Mouse (Mus musculus) cerebellum, postnatal 36 days (tissue): Measurements from ENCODE around the gene Gm10277.

Experiments used
- DNase-seq, 2 experiments: peaks; one replicate each; pipeline ENCODE4 v3.0.0; 2021 to 2022; ENCODE audit warnings: mixed read lengths in 2 of 2

Gm10277 gene

DNA sequence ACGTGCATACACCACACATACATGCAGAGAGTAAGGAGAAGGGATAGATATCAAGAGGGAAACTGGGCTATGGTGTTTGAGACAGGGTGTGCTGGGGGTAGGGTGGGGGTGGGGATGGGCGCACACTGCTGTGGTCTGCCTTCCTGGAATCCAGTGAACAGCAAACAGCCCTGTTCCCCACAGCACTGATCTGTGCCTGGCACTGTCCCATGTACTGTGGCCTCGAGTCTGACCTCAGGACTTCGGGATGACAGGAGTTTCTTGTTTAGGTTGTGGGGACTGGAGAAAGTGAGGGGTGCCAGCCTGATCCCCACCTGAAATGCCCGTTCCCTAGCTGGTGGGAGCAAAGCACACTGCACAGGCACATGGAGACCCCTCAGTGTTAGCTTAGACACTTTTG lies at the start of gene Gm10277:
TSS of gene Gm10277 (minus strand) at position 41 of the 400 bp plus-strand sequence.
- no peak for DNase-seq

DNA sequence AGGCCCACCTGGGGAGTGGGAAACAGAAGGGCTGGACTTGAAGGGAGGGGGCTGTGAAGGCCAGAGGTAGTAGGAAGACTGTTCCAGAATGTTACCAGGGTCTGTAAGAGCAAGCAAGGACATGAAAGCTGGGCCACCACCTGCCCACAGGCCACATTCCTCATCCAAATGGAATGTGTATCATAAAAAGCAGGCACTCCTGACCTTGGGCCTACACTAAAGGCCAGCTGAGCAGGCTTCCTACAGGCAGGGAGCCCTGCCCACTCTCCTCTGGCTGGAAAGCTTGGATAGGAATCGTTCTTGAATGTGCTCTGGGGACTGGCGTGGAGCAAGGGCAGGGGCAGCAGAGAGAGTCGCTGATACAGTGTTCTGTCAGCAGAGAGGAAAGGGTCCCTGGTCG lies 49.2 kb upstream of the Gm10277 start:
- no peak for DNase-seq

DNA sequence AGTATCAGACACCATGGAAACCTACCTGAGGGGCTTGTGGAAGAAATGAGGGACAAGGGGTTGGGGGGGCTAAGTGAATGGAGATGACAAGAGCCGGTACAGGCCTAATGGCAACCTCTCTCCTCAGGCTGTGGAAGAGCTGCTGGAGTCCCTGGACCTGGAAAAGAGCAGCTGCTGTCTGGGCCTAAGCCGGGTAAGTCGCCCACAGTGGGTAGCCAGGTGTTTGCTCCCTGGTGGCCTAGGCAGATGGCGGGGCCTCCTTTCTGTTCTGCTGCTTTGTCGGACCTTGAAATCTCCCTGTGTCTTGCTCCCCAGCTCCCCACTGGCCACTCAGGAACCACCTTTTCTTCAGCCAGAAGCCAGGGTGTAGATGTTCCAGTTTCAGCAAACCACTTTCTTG lies 48.7 kb upstream of the Gm10277 start:
- no peak for DNase-seq

DNA sequence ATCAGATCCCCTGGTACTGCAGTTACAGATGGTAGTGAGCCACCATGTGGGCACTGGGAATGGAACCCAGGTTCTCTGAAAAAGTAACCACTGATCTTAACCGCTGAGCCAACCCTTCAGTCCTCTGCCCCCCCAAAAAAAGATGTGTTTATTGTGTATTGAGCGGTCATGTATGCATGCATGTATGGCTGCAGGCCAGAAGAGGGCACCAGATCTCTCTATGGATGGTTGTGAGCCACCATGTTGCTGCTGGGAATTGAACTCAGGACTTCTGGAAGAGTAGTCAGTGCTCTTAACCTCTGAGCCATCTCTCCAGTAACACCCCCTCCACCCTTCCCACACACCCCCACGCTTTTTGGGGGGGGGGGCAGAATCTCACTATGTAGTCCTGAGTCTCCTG lies 47.6 kb upstream of the Gm10277 start:
- no peak for DNase-seq

DNA sequence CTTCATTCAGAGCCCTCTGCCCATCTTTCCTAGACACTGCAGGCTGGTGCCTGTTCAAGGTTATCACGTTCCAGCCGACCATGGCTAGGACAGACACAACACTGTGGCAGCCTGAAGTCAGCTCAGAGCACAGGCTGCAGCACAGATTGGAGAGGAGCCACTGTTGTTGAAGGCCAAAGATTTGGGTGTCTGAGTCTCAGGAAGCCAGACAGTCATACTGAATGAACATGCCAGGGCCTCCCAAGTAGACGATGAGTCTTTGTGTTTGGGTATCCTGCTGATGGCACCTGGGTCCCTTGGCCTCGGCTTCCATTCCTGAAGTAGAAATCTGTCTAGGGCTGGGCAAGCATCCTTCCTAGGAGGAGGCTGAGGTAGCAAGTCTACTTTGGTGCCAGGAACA lies 45.0 kb upstream of the Gm10277 start:
- no peak for DNase-seq

DNA sequence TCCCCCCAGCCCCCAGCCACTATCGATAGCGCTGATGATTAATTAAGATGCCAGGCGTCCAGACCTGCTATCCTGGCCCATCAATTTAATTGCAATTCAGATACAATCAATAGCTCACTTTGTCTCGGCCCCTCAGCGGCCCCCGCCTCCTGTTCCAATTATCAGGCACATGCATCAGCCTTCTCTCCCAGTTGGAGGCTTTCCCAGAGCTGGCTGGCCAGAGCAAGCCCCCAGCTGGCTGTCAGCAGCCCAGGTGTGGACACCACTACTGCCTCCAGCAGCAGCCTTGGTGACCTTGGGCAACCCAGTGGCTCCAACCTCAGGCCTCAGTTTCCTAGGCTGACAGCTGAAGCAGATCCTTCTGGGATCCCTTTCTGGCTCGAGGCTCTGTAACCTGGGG lies 43.3 kb upstream of the Gm10277 start:
- DNase-seq: no peak

DNA sequence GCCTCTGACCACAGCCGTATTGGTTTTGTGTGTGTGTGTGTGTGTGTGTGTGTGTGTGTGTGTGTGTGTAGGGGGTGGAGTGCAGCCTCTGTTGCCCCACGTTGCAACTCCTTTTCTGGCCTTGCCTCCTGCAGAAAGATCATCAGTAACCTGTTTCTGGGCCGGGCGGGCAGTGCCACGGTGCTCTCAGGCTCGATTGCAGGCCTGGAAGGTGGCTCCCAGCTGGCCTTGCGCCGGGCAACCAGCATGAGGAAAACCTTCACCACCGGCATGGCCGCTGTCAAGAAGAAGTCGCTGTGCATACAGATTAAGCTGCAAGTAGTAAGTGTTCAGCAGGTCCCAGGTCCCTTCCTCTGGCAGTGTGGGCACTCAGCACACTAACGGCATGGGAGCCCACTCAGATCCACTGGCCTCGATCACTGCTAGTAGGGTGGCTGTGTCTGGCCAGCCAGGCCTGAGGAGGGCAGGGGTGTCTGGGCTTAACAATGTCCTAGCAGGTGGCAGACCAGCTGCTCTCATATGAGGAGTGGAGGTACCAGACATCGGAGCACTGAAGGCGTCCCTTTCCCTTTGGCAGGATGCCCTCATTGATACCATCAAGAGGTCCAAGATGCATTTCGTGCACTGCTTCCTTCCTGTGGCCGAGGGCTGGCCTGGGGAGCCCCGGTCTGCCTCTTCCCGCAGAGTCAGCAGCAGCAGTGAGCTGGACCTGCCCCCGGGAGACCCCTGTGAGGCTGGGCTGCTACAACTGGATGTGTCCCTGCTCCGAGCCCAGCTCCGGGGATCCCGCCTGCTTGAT lies 41.7 kb upstream of the Gm10277 start:
- no peak for DNase-seq

DNA sequence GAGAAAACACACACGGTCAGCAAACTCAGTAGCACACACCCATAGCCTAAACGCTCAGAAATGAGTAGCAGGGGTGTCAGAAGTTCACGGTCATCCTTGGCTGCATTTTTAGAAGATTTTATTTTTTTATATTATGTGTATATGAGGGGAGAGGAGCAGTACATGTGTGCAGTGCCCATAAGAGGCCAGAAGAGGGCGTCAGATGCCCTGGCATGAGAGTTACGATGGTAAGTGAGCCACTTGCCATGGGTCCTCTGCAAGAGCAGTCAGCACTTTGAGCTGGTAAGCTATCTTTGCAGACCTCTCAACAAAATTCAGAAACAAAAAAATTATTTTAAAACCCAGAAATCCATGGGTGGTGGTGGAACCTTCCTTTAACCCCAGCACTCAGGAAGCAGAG lies 40.6 kb upstream of the Gm10277 start:
- no peak for DNase-seq

DNA sequence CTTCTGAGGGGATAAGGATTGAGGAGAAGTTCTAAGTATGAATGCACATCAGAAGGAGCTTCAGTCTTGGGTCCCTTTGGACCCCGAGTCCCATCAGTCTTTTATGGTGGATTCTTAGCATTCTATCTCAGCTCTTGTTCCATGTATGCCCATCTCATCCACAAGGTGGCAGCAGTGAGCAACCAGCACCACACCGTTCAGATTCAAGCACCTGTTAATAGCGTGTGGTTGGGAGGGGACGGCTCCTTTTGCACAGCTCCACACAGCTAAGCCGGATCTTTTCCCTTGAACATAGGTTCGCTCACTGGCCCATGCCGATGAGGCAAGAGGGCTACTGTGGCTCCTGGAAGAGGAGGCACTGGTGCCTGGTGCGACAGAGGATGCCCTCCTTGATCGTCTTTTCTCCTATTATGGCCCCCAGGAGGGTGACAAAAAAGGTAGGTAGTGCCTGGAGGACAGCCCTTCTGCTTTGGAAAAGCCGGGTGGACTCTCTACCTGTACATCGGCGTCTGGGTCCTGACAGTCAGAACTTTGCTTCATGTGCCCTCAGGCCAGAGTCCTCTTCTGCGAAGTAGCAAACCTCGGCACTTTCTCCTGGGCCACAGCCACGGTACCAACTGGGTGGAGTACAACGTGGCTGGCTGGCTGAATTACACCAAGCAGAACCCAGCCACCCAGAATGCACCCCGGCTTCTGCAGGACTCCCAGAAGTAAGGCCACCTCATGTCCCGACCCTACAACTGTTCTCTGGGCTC lies 39.9 kb upstream of the Gm10277 start:
- DNase-seq: peak; percentile 87 to 92

DNA sequence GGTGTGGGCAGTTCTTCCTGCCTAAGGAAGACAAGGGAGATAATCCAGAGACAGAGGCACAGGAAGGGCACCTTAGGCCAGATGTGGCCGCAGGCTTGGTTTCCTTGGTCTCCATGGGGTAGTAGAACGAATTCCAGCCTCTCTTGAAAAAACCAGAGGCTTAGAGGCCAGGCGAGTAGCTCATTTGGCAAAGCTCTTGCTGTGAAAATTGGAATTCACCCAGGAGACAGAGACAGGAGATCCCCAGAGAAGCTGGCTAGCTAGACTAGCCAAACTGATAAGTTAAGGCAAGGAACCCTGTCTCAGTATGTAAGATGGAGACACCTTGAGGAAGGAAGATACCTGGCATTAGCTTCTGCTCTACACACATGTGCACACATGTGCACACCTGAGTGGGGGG lies 38.8 kb upstream of the Gm10277 start:
- DNase-seq: no peak

DNA sequence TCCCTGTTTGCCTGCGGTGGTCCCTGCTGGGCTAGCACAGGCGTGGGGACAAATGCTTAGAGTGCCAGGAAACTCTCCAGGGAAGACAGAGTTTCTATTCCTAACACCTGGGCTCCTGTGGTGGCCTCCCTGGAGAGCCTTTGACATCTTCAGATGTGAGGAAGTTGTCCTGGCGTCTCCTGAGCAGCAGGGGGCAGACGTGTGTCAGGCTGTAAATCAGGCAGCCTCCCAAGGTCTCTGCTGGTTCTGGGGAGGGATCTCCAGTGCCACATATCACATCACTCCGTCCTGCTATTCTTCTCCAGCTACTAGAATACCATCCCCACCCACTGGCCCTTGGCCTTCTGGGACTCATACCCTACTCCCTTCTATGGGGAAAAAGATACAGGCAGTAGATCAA lies 38.3 kb upstream of the Gm10277 start:
- peak; percentile 75 to 80 for DNase-seq

DNA sequence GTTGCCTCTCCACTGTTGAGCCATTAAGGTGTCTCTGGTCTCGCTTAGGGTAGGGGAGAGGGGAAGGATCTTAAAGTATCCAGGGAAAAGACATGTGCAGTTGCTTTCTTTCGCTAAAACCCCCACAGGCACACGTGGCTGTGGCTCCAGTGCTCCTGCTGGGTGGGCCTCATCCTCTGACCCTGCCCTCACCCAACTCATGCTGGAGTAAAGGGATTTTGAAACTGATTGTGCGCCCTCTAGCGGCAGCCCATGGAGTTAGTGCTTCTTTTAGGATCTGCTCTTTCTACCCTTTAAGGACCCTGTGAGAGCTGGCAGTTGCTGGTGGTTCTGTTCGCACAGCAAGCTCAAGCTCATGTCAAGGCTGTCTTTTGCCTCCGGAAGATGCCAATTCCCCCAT lies 35.2 kb upstream of the Gm10277 start:
- peak; percentile 73 to 75 for DNase-seq

DNA sequence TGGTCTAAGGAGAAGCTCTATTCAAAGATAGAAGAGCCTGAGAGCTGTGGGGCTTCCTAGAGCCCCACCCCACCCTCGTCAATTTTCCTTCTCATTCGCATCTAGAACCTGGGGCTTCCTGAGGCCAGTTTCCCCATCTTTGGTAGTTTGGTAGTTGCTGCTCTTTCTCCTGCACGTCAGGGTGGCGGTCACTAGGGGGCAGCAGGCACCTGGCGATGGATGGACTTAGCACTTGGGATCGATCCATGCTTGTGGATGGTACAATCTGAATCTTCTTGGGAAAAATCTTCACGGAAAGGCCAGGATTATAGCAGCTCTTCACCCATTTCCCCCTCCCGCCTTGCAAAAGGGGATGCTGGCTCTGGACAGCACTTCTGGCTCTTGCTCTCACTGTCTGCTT lies 34.1 kb upstream of the Gm10277 start:
- peak; percentile 79 to 80 for DNase-seq

DNA sequence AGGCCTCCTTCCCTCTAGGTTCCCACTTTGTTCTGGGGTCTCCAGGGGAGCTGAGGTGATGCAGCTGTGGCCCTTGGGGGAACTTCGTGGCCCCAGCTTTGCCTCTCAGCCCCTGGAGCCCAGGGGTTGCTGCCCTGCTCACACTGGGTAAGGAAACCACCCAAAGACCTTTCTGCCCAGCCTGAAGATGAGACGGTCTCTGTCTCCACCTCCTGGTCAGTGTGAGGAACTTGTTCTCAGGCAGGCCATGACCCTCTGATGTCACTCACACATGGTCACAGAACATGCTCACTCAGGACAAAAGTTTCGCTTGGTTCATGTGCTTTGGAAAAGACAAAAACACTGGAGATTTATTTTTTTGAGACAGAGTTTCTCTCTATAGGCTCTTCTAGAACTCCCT lies 28.5 kb upstream of the Gm10277 start:
- DNase-seq: peak; percentile 60 to 65

DNA sequence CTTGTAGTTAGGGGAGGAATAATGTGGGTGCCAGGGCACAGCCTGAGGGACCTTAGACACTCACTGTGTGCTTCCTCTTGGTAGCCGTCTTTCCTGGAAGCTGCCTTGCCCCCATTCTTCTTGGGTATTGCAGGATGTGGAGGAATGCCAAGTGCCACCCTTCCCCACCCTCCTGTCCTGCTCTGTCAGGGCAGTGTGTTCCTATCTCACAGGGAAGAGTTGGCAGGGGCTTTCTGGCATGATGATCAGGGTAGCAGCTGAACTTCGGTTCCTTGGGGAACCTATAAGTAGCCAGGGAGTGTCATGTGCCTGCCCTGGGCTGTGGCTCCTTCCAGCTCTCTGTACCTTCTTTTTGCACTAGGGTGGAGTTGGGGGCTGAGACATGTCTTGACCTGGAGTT lies 26.4 kb upstream of the Gm10277 start:
- no peak for DNase-seq

DNA sequence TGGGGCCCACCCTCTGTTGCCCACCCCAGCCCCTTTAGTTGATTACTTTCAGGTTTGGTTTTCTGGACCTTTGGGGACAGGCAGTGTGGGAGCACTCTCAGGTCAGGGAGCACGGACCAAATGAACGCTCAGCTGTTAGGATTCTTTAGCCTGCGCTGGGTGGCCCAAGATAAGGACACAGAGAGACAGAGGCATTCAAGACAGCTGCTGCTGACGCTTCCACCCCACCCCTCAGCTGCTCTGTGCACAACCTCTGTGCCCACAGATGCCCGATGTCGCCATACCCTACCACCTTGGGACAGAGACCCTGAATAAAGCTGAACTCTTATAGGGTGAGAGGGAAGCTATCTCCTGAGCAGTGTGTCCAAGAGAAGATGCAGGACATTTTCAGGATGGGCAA lies 22.5 kb upstream of the Gm10277 start:
- DNase-seq: no peak

DNA sequence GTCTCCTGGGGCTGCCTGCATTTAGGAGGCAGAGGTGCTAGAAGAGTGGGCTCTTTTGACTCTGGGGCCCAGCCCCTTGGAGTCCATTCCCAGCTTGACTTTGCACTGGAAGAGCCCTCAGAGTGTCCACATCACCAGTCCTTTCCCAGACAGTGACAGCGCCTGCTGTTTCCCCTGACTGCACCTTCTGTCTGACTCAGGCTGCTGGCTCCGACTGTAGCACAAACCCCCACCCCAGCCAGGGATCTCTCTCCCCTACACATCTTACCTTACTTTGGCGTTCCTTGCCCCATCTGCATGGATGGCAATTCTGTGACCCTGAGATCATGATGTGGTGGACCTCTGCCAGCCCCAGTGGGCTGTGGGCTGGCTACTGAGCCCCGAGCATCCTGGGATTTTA lies 21.7 kb upstream of the Gm10277 start:
- no peak for DNase-seq

DNA sequence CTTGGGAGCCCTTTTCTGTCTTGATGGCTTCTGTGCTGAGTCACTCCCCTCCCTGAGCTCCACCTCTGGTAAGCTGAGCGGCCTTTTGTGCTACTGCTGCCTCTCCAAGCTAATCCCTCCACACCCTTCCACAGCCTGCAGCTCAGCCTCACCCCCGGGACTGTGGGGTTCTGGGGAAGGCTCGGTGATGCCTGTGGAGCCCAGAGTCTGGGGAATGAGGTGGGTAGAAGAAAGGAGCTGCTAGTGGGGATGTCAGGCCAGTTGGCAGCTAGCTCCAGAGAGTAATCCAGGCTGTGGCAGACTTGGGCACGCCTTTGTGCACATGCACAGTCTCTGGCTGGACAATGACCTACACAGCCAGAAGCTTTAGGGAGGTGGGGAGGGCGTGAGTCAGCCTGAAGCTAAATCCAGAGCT lies 20.5 kb upstream of the Gm10277 start:
- DNase-seq: peak in 1 of 2 experiments; percentile 25

DNA sequence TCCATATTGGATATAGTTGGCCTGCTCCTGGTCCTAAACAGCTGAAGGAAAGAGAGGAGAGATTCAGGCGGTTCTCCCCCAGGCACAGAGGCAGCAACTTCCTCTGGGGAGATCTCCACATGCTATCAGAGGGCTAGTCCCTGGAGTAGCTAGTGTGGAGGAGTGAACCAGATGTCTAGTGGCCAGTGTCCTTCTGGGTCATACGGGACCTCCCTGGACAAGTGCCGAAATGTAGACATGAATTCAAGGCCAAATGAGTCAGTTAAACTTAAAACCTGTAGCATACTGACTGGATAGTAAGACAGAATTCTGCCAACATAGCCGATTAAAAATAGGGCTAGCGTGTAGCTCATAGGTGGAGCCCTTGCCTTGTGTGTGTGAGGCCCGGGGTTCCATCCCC lies 19.3 kb upstream of the Gm10277 start:
- no peak for DNase-seq

DNA sequence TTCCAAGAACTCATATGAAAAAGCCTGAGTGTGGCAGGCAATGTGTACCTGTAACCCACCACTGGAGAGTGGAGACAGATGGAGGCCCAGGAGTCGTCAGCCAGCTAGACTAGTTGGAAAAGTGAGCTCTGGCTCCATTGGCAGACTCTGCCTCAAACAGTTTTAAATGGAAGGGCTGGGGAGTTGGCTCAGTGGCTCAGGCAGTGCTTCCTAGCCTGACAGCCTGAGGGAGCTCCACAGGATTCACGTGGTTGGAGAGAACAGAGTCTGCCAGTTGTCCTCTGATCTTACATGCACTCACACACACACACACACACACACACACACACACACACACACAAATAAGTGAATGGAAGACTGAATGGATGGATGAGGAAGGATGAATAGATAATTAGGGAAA lies 18.7 kb upstream of the Gm10277 start:
- DNase-seq: no peak

DNA sequence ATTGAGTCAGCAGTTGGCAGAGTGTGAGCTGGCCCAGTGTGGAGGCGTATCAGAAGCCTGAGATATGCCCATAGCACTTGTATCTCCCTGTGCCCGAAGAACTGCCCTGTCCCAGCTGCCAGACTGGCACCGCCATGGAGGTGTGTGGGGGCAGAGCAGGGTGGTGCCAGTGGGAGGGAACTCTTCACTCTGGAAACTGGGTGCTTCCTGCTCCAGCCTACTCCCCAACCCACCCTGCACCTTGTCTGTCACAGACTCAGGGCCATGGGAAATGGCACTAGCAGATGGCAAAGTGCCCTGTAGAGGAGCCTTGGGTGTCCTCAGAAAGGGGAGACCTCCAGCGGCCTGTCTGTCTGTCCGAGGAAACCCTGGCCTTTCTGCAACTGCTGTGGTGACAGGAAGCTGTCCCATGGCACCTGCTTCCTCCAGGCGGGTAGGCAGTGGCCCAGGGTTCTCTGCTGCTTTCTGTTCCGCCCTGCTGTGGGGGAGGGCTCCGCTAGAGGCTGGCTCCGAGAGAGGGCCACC lies 14.9 kb upstream of the Gm10277 start:
- DNase-seq: no peak

DNA sequence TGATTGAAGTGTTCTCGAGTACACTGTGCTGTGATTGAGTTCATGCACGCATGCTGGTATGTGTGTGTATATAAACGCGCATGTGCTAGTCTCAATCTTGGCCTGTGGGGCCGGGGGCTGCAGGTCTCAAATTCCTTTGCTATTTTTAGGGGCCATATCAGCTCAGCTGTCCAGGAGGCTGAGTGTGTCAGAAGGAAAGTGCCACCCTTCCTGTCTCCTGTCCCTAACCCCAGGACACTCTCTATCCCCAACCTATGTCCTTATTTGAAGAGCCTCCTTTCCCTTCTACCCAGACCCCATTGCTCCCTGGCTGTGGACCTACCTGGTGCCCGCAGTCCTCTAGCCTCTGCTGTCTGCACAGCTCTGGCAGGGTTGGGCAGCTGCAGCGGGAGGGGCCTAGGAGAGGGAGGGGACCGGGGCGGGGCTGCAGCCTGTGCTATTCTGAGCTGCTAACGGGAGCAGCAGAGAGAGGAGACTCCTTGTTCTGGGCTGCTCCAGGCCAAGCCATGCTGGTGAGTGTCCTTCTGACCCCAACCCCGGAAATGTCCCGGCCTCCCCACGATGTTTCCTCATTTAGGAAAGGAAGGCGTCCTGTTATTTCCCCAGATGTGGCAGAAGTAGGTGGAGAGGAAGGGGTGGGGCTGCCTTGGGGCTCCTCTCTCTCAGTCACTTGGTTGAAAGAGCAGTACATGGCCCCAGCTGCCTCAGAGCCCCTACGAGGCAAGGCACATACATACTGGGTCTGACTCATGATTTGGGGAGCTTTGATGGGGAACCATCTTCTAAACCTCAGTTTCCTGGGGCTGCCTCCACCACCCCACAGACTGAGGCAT lies 13.5 kb upstream of the Gm10277 start:
- DNase-seq: no peak

DNA sequence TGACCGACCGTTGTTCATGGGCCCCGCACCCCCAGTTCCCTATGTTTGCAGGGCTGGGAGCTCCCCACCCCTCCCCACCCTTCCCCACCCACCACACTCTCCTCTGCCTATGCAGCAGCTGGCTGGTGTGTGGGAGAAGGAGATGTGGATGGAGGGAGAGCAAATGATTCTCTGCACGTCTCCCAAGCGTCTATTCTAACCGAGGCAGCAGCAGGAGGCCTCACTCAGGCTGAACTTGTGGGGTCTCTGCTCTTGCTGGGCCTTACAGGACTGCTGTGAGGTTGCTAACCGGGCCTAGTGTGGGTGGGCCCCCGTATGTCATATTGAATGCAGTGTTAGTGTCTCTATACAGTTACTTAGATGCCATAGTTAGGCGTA lies 12.9 kb upstream of the Gm10277 start:
- no peak for DNase-seq
